Mouse (Mus musculus) frontal cortex, adult 2 months (tissue): Measurements from ENCODE around the gene Myo9b. TPM values are rescaled to one million over a fixed set of nuclear protein-coding genes. Genes with fewer than 3 reads are reported as not detected.
A peak's percentile ranks its signal among the peaks of the same experiment; 100 is the strongest.

Experiments used
- DNase-seq, 2 experiments: peaks; one replicate each; pipeline ENCODE4 v3.0.0; 2022; ENCODE audit warnings: low spot score in 1 of 2; ENCODE audit errors: extremely low spot score in 1 of 2
- polyA plus RNA-seq: library from polyadenylated mRNA; depleted of rRNA; stranded (reverse); fragments of >200 nt; gene quantifications from 2 replicates; pipeline ENCODE4 v1.2.3, GENCODE M21; 2012

Gene Myo9b
- polyA plus RNA-seq, 1 experiment: 38.0 TPM

GRCm38 (mm10) chr8:71381971-71382961 is 109.8 kb downstream of the Myo9b start:
- peak in 1 of 2 experiments; percentile 65 for DNase-seq

GRCm38 (mm10) chr8:71383396-71383795 is 110.9 kb downstream of the Myo9b start:
- DNase-seq: no peak

- no peak for DNase-seq
Observed at GRCm38 (mm10) chr8:71383860-71384259, 111.3 kb downstream of the Myo9b start.

- no peak for DNase-seq
Observed at GRCm38 (mm10) chr8:71385212-71385835, 112.8 kb downstream of the Myo9b start.

GRCm38 (mm10) chr8:71388267-71388666 is 115.8 kb downstream of the Myo9b start:
- DNase-seq: no peak

GRCm38 (mm10) chr8:71391696-71392095 is 119.2 kb downstream of the Myo9b start:
- no peak for DNase-seq

- no peak for DNase-seq
Observed at GRCm38 (mm10) chr8:71392391-71392790, 119.9 kb downstream of the Myo9b start.

- DNase-seq: no peak
Observed at GRCm38 (mm10) chr8:71392871-71393270, 120.4 kb downstream of the Myo9b start.

GRCm38 (mm10) chr8:71394481-71394880 is 122.0 kb downstream of the Myo9b start:
- DNase-seq: no peak

GRCm38 (mm10) chr8:71395071-71395470 is 122.6 kb downstream of the Myo9b start:
- DNase-seq: no peak

- no peak for DNase-seq
Observed at GRCm38 (mm10) chr8:71395629-71396028, 123.1 kb downstream of the Myo9b start, which contains the start of gene Ushbp1. Gene Ushbp1, minus strand, starts transcription at chr8:71395802.

GRCm38 (mm10) chr8:71396639-71397305 is 124.3 kb downstream of the Myo9b start, which contains the start of gene Babam1:
Gene Babam1, plus strand, starts transcription at chr8:71396861.
- peak; percentile 95 to 96 for DNase-seq

GRCm38 (mm10) chr8:71397701-71398100 is 125.2 kb downstream of the Myo9b start:
- no peak for DNase-seq

- no peak for DNase-seq
Observed at GRCm38 (mm10) chr8:71400826-71401225, 128.3 kb downstream of the Myo9b start.

- DNase-seq: no peak
Observed at GRCm38 (mm10) chr8:71401454-71401853, 128.9 kb downstream of the Myo9b start.

- no peak for DNase-seq
Observed at GRCm38 (mm10) chr8:71402446-71402964, 130.0 kb downstream of the Myo9b start.

- DNase-seq: no peak
Observed at GRCm38 (mm10) chr8:71403107-71403885, 130.8 kb downstream of the Myo9b start.

GRCm38 (mm10) chr8:71404011-71404410 is 131.5 kb downstream of the Myo9b start:
- no peak for DNase-seq

- DNase-seq: peak in 1 of 2 experiments; percentile 39
Observed at GRCm38 (mm10) chr8:71404951-71405351, 132.4 kb downstream of the Myo9b start.
